Mouse (Mus musculus) small intestine, adult 2 months (tissue): ENCODE results near the gene Serinc1. TPM values are rescaled to one million over a fixed set of nuclear protein-coding genes. Genes with fewer than 3 reads are reported as not detected.
A peak's percentile ranks its signal among the peaks of the same experiment; 100 is the strongest.

Experiments
- H3K27ac ChIP-seq: fragments of 200-500 bp; 2 replicates; pipeline ENCODE4 v1.5.1; 2012; ENCODE audit warnings: low read depth, low read length, control low read depth, inconsistent platforms; ENCODE audit not compliant: insufficient read depth
- H3K27me3 ChIP-seq: fragments of 200-500 bp; 2 replicates; pipeline ENCODE4 v1.6.1; 2012; ENCODE audit warnings: mild to moderate bottlenecking, moderate library complexity, low read length, inconsistent platforms; ENCODE audit not compliant: control insufficient read depth, insufficient read depth
- H3K36me3 ChIP-seq: fragments of 200-500 bp; 2 replicates; pipeline ENCODE4 v1.6.1; 2012; ENCODE audit warnings: mild to moderate bottlenecking, low read length, control low read depth, inconsistent platforms; ENCODE audit not compliant: control insufficient read depth, insufficient read depth
- H3K4me1 ChIP-seq: fragments of 200-500 bp; 2 replicates; pipeline ENCODE4 v1.6.1; 2012; ENCODE audit warnings: low read length, inconsistent platforms, mixed read lengths; ENCODE audit not compliant: control insufficient read depth, insufficient read depth, insufficient read length
- H3K4me3 ChIP-seq: fragments of 200-500 bp; 2 replicates; pipeline ENCODE4 v1.5.1; 2012; ENCODE audit warnings: low read depth, mild to moderate bottlenecking, control low read depth, inconsistent platforms, low read length, moderate library complexity
- CTCF ChIP-seq: fragments of 200-500 bp; IDR thresholded peaks from 2 replicates; pipeline ENCODE4 v1.5.1; 2012; ENCODE audit warnings: low read depth, mild to moderate bottlenecking, control low read depth, inconsistent platforms, low read length, moderate library complexity, mixed read lengths; ENCODE audit not compliant: insufficient replicate concordance, insufficient read length; ENCODE audit errors: extremely low read depth
- POLR2A ChIP-seq: fragments of 200-500 bp; IDR thresholded peaks from 2 replicates; pipeline ENCODE4 v1.6.1; 2012; ENCODE audit warnings: low read depth, mild to moderate bottlenecking, control low read depth, inconsistent platforms, low read length, moderate library complexity
- WGBS: fragments of 180-500 bp; shearing (Covaris S2); methylation state at CpG from one replicate; pipeline ENCODE4 v1.1.7; 2018; 5-methylcytosine and 5-hydroxymethylcytosine counted together
- polyA plus RNA-seq: library from polyadenylated mRNA; depleted of rRNA; stranded (reverse); fragments of >200 nt; gene quantifications from 2 replicates; pipeline ENCODE4 v1.2.3, GENCODE M21; 2012; rRNA removed

The Serinc1 gene
- 7.5 and 13.2 TPM in 2 replicates for polyA plus RNA-seq

GRCm38 (mm10) chr10:57532218-57533101 is at the start of gene Serinc1:
TSS of gene Serinc1 (minus strand) at chr10:57532530.
- no peaks in the 10 kb centered on the region for H3K4me1 ChIP-seq
- peaks cover 2% of the 10 kb centered on the region; the same call in 1 of the 2 replicates for H3K36me3 ChIP-seq
- 13% methylated on average over 49 of the region's 49 CpGs for WGBS
- no peaks in the 10 kb centered on the region for H3K27me3 ChIP-seq
- TF ChIP-seq CTCF (no peak), POLR2A (peak; percentile 44; the same call in 1 of the 2 replicates)
- peak within 1 kb of the TSS; percentile 89 for H3K4me3 ChIP-seq
- peak within 1 kb of the TSS; percentile 71 for H3K27ac ChIP-seq

GRCm38 (mm10) chr10:57576721-57577120 is 44.4 kb upstream of the Serinc1 start:
- WGBS: 81% methylated on average over 2 of the region's 2 CpGs

GRCm38 (mm10) chr10:57572130-57572529 is 39.8 kb upstream of the Serinc1 start:
- Histone ChIP-seq H3K27ac (no peak overlapping the region), H3K36me3 (no peaks in the 10 kb centered on the region), H3K4me3 (no peak overlapping the region), H3K4me1 (no peaks in the 10 kb centered on the region), H3K27me3 (no peaks in the 10 kb centered on the region)
- TF ChIP-seq CTCF (no peak), POLR2A (no peak)
- 67% methylated on average over 4 of the region's 4 CpGs for WGBS

More at GRCm38 (mm10) chr10:57576721-57577120, 44.4 kb upstream of the Serinc1 start:
- no peak overlapping the region for H3K27ac ChIP-seq
- TF ChIP-seq CTCF (no peak), POLR2A (no peak)
- no peaks in the 10 kb centered on the region for H3K27me3 ChIP-seq
- H3K4me3 ChIP-seq: no peak overlapping the region
- H3K4me1 ChIP-seq: no peaks in the 10 kb centered on the region
- no peaks in the 10 kb centered on the region for H3K36me3 ChIP-seq

GRCm38 (mm10) chr10:57571211-57571730 is 38.9 kb upstream of the Serinc1 start:
- no peaks in the 10 kb centered on the region for H3K36me3 ChIP-seq
- no peak overlapping the region for H3K27ac ChIP-seq
- TF ChIP-seq CTCF (no peak), POLR2A (no peak)
- H3K4me3 ChIP-seq: no peak overlapping the region
- H3K27me3 ChIP-seq: no peaks in the 10 kb centered on the region
- 40% methylated on average over 8 of the region's 8 CpGs for WGBS
- no peaks in the 10 kb centered on the region for H3K4me1 ChIP-seq

- no peak for TF ChIP-seq POLR2A
- TF ChIP-seq CTCF: no peak
- Histone ChIP-seq H3K27ac (no peak overlapping the region), H3K4me3 (no peak overlapping the region), H3K36me3 (no peaks in the 10 kb centered on the region), H3K27me3 (no peaks in the 10 kb centered on the region), H3K4me1 (no peaks in the 10 kb centered on the region)
- 81% methylated on average over 13 of the region's 13 CpGs for WGBS
Measured at GRCm38 (mm10) chr10:57569023-57569931, 36.9 kb upstream of the Serinc1 start.

- Histone ChIP-seq H3K27me3 (no peaks in the 10 kb centered on the region), H3K4me3 (no peak overlapping the region), H3K36me3 (no peaks in the 10 kb centered on the region), H3K27ac (no peak overlapping the region), H3K4me1 (no peaks in the 10 kb centered on the region)
- 16% methylated on average over 1 of the region's 1 CpGs for WGBS
- no peak for TF ChIP-seq POLR2A
- TF ChIP-seq CTCF: no peak
Measured at GRCm38 (mm10) chr10:57566221-57566620, 33.9 kb upstream of the Serinc1 start.

- Histone ChIP-seq H3K4me1 (no peaks in the 10 kb centered on the region), H3K27me3 (no peaks in the 10 kb centered on the region; the same call in 1 of the 2 replicates), H3K4me3 (no peak overlapping the region), H3K36me3 (no peaks in the 10 kb centered on the region), H3K27ac (no peak overlapping the region)
- 36% methylated on average over 5 of the region's 5 CpGs for WGBS
- TF ChIP-seq CTCF (no peak), POLR2A (no peak)
Measured at GRCm38 (mm10) chr10:57557597-57557996, 25.3 kb upstream of the Serinc1 start.
